Mouse (Mus musculus): ENCODE results near the gene 9330161L09Rik. TPM values are rescaled to one million over a fixed set of nuclear protein-coding genes. Genes with fewer than 3 reads are reported as not detected.
"Not testable (repeated sequence)": the region's sequence is repeated elsewhere in the genome, so short reads cannot be mapped to it uniquely, and the experiment has no call there.

The 9330161L09Rik gene
- polyA plus RNA-seq (2015; fragmentation: Nextera tagmentation; extraction: Ambion mirVana), result 0.12 and 0.26 TPM in 2 replicates

DNA sequence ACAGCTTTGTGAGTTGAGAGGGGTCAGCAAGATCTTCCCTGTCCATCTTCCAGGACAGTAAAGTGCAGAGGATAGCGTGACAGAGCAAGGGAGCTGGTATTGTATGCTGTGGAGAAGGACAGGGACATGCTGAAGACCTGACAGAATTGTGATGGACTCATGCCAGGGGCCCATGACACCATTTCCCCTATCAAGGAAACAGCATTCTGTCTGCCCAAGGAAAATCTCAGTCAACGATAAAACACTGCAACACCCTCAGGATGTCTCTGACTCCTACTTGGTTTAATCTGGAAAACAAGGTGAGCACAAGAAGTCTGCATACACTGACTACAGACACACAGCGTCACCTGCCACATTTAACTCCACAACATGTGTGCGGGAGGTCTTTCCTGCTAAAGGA, at the start of gene 9330161L09Rik:
Gene 9330161L09Rik, minus strand, starts transcription at position 101 of the 400 bp plus-strand sequence.
- ATAC-seq (ENCODE audit: insufficient read depth), result no peak
- no peak within 1 kb of the TSS for H3K4me3 ChIP-seq (replicated peaks)
- H3K27ac ChIP-seq (replicated peaks), result no peak within 1 kb of the TSS
- no peaks in the 10 kb centered on the region for H3K27me3 ChIP-seq
- H3K9me3 ChIP-seq (replicated peaks), result no peaks in the 10 kb centered on the region
- H3K4me1 ChIP-seq (replicated peaks), result no peaks in the 10 kb centered on the region
- no peak within 1 kb of the TSS for H3K4me2 ChIP-seq
- no peak within 1 kb of the TSS for H3K9ac ChIP-seq
- H3K36me3 ChIP-seq (replicated peaks), result peaks cover 100% of the 10 kb centered on the region
- WGBS (ENCODE audit: insufficient replicate concordance), result 87% methylated on average over 4 of the region's 4 CpGs

- no peak for ATAC-seq (ENCODE audit: insufficient read depth)
- Histone ChIP-seq H3K27ac (replicated peaks) (no peak within 1 kb of the TSS), H3K36me3 (replicated peaks) (no peaks in the 10 kb centered on the region), H3K9me3 (replicated peaks) (no peaks in the 10 kb centered on the region), H3K4me3 (replicated peaks) (no peak within 1 kb of the TSS), H3K4me1 (replicated peaks) (no peaks in the 10 kb centered on the region), H3K9ac (no peak within 1 kb of the TSS), H3K27me3 (no peaks in the 10 kb centered on the region), H3K4me2 (no peak within 1 kb of the TSS)
- 53% methylated on average over 3 of the region's 3 CpGs for WGBS (ENCODE audit: insufficient replicate concordance)
These were observed 49.5 kb upstream of the 9330161L09Rik start, which contains the start of gene Ifi27l2b for GRCm38 (mm10) chr12:103457140-103457539. Gene Ifi27l2b, minus strand, starts transcription at chr12:103457223.

GRCm38 (mm10) chr12:103456727-103457126, 49.1 kb upstream of the 9330161L09Rik start:
- not testable (repeated sequence) for H3K27ac ChIP-seq (replicated peaks); H3K36me3 ChIP-seq (replicated peaks); H3K4me1 ChIP-seq (replicated peaks); H3K9me3 ChIP-seq (replicated peaks); H3K27me3 ChIP-seq; ATAC-seq (ENCODE audit: insufficient read depth); H3K9ac ChIP-seq; H3K4me2 ChIP-seq; H3K4me3 ChIP-seq (replicated peaks)
- no CpG with 5 or more reads among the region's 1 CpGs for WGBS (ENCODE audit: insufficient replicate concordance)

DNA sequence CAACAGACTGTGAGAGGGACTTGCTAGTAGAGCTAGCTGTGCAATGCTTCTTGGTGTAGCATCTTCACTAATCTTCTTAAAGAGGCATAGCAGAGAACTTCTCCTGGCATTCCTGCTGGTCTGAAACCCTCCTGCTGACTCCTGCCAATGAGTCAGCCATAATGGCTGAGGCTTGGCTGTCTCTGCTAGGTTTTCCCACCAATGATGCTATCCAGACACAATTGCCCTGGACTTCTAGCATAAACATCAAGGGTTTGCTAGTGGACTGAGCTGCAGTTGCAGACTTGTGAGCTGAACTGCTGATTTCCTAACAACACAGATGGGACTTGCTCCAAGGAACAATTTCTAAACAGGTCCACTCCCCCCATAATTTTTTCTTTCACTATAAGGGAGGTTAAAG, 45.7 kb upstream of the 9330161L09Rik start:
- H3K4me1 ChIP-seq (replicated peaks), result no peaks in the 10 kb centered on the region
- H3K4me2 ChIP-seq, result no peak overlapping the region
- H3K27me3 ChIP-seq, result no peaks in the 10 kb centered on the region
- no peaks in the 10 kb centered on the region for H3K36me3 ChIP-seq (replicated peaks)
- ATAC-seq (ENCODE audit: insufficient read depth), result no peak
- no peak overlapping the region for H3K9ac ChIP-seq
- no peak overlapping the region for H3K4me3 ChIP-seq (replicated peaks)
- no peaks in the 10 kb centered on the region for H3K9me3 ChIP-seq (replicated peaks)
- no peak overlapping the region for H3K27ac ChIP-seq (replicated peaks)

GRCm38 (mm10) chr12:103445060-103445459, 37.4 kb upstream of the 9330161L09Rik start:
- Histone ChIP-seq H3K4me2 (no peak overlapping the region), H3K4me3 (replicated peaks) (no peak overlapping the region), H3K36me3 (replicated peaks) (no peaks in the 10 kb centered on the region), H3K9ac (no peak overlapping the region), H3K4me1 (replicated peaks) (no peaks in the 10 kb centered on the region), H3K9me3 (replicated peaks) (no peaks in the 10 kb centered on the region), H3K27me3 (no peaks in the 10 kb centered on the region), H3K27ac (replicated peaks) (no peak overlapping the region)
- 60% methylated on average over 3 of the region's 3 CpGs for WGBS (ENCODE audit: insufficient replicate concordance)
- no peak for ATAC-seq (ENCODE audit: insufficient read depth)

DNA sequence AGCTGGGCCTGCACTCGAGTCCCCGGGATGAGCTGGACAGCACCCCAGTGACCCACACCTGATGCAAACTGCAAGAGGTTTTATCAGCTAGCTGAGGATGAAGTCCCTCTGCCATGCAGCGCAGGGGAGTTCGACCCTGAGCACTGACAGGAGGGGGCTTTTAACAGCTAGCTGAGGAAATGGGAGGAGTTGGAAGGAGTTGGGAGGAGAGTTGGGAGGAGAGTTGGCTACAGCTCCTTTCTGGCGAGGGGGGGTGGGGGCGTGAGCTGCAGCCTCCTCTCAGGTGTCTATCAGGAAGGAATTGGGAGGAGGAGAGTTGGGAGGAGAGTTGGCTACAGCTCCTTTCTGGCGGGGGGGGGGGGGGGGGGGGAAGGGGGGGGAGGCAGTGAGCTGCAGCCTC, 36.6 kb upstream of the 9330161L09Rik start:
- not testable (repeated sequence) for H3K4me1 ChIP-seq (replicated peaks); H3K27me3 ChIP-seq; H3K9ac ChIP-seq; ATAC-seq (ENCODE audit: insufficient read depth); H3K4me3 ChIP-seq (replicated peaks); H3K4me2 ChIP-seq; H3K9me3 ChIP-seq (replicated peaks); H3K36me3 ChIP-seq (replicated peaks); H3K27ac ChIP-seq (replicated peaks)
- WGBS (ENCODE audit: insufficient replicate concordance), result 26% methylated on average over 5 of the region's 7 CpGs

GRCm38 (mm10) chr12:103443524-103443923, 35.9 kb upstream of the 9330161L09Rik start, which contains the start of gene Ifi27l2a:
Gene Ifi27l2a, minus strand, starts transcription at chr12:103443680.
- ATAC-seq (ENCODE audit: insufficient read depth), result no peak
- Histone ChIP-seq H3K27ac (replicated peaks) (no peak within 1 kb of the TSS), H3K27me3 (no peaks in the 10 kb centered on the region), H3K9me3 (replicated peaks) (no peaks in the 10 kb centered on the region), H3K4me3 (replicated peaks) (no peak within 1 kb of the TSS), H3K36me3 (replicated peaks) (no peaks in the 10 kb centered on the region), H3K4me2 (no peak within 1 kb of the TSS), H3K9ac (no peak within 1 kb of the TSS), H3K4me1 (replicated peaks) (no peaks in the 10 kb centered on the region)
- WGBS (ENCODE audit: insufficient replicate concordance), result 37% methylated on average over 3 of the region's 3 CpGs

GRCm38 (mm10) chr12:103437601-103438000, 30.0 kb upstream of the 9330161L09Rik start:
- WGBS (ENCODE audit: insufficient replicate concordance), result 80% methylated on average over 1 of the region's 1 CpGs
- Histone ChIP-seq H3K4me3 (replicated peaks) (no peak overlapping the region), H3K9me3 (replicated peaks) (no peaks in the 10 kb centered on the region), H3K36me3 (replicated peaks) (no peaks in the 10 kb centered on the region), H3K27me3 (no peaks in the 10 kb centered on the region), H3K9ac (no peak overlapping the region), H3K4me1 (replicated peaks) (peaks cover 9% of the 10 kb centered on the region; the same call in 1 of the 2 replicates), H3K4me2 (no peak overlapping the region), H3K27ac (replicated peaks) (no peak overlapping the region)
- no peak for ATAC-seq (ENCODE audit: insufficient read depth)

- Histone ChIP-seq H3K27ac (replicated peaks) (no peak overlapping the region), H3K4me3 (replicated peaks) (peak overlapping the region; percentile 25; the same call in 1 of the 2 replicates), H3K4me2 (peak overlapping the region; percentile 52), H3K27me3 (no peaks in the 10 kb centered on the region), H3K4me1 (replicated peaks) (peaks cover 9% of the 10 kb centered on the region; the same call in 1 of the 2 replicates), H3K9ac (no peak overlapping the region), H3K36me3 (replicated peaks) (no peaks in the 10 kb centered on the region), H3K9me3 (replicated peaks) (no peaks in the 10 kb centered on the region)
- no peak for ATAC-seq (ENCODE audit: insufficient read depth)
These were observed 27.2 kb upstream of the 9330161L09Rik start for GRCm38 (mm10) chr12:103434861-103435260.

GRCm38 (mm10) chr12:103433986-103434731, 26.5 kb upstream of the 9330161L09Rik start, which contains the start of gene Ifi27:
Gene Ifi27, plus strand, starts transcription at chr12:103434211.
- Histone ChIP-seq H3K4me3 (replicated peaks) (peak within 1 kb of the TSS; percentile 25), H3K9ac (no peak within 1 kb of the TSS)
- ATAC-seq (ENCODE audit: insufficient read depth), result peak; percentile 89

GRCm38 (mm10) chr12:103433430-103433829, 25.8 kb upstream of the 9330161L09Rik start:
- no peak overlapping the region for H3K27ac ChIP-seq (replicated peaks)
- no peak overlapping the region for H3K9ac ChIP-seq
- 74% methylated on average over 2 of the region's 2 CpGs for WGBS (ENCODE audit: insufficient replicate concordance)
- no peaks in the 10 kb centered on the region for H3K9me3 ChIP-seq (replicated peaks)
- H3K4me3 ChIP-seq (replicated peaks), result no peak overlapping the region
- no peaks in the 10 kb centered on the region for H3K27me3 ChIP-seq
- no peak for ATAC-seq (ENCODE audit: insufficient read depth)
- H3K4me1 ChIP-seq (replicated peaks), result peaks cover 9% of the 10 kb centered on the region; the same call in 1 of the 2 replicates
- H3K36me3 ChIP-seq (replicated peaks), result no peaks in the 10 kb centered on the region
- no peak overlapping the region for H3K4me2 ChIP-seq

More at GRCm38 (mm10) chr12:103433986-103434731, 26.5 kb upstream of the 9330161L09Rik start, which contains the start of gene Ifi27:
- no peaks in the 10 kb centered on the region for H3K9me3 ChIP-seq (replicated peaks)
- H3K27ac ChIP-seq (replicated peaks), result peak within 1 kb of the TSS; percentile 51; the same call in 1 of the 2 replicates
- H3K4me1 ChIP-seq (replicated peaks), result peaks cover 9% of the 10 kb centered on the region; the same call in 1 of the 2 replicates
- 38% methylated on average over 8 of the region's 8 CpGs for WGBS (ENCODE audit: insufficient replicate concordance)
- no peaks in the 10 kb centered on the region for H3K36me3 ChIP-seq (replicated peaks)
- H3K4me2 ChIP-seq, result peak within 1 kb of the TSS; percentile 52
- no peaks in the 10 kb centered on the region for H3K27me3 ChIP-seq
